Mouse (Mus musculus): Measurements from ENCODE around the gene Taok2. TPM values are rescaled to one million over a fixed set of nuclear protein-coding genes. Genes with fewer than 3 reads are reported as not detected.

Gene Taok2
- polyA plus RNA-seq, 1 experiment from 2014 or later = 70.9 TPM

DNA sequence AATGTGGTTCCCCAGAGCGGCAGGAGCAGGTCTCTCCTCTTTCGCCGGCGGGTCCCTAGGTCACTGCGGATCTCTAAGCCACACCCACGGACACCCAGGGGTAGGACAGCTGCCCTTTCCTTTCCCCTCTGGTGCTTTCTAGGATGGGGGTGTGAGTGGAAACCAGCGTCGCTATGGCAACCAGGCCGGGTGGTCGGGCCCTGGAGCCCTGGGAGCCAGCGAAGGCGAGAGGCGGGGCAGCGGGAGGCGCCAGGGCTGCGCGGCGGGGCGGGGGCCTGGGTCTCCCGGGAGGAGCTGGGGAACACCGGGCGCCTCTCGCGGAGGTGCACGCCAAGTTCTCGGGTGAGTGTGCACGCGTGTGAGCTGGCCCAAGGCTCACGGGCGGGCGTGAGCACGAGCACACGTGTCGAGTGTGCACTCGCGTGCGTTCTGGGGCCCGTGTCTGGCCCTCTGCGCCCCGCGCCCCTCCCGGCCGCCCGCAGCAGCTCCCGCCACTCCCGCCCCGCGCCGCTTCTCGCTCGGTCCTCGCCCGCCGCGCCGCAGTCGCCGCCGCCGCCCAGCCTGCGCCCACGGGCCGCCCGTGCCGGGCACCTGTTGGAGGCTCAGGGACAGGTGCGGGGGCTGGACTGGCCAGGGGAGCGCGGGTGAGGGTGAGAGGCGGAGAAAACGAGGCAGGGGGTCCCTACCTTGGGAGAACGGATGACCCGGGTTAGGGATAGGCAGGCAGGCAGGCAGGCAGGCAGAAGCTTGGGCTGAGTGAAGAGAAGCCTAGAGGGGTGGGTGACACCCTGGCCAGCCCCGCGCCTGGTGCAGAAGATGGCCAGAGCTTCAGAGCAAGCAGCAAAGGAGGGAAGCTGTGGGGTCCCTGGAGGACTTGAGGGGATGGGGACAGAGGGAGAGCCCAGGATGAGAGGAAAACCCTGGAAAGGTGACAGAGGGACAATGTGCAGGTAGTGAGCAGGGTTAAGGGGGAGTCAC lies 36.8 kb downstream of the Taok2 start:
- H3K9me3 ChIP-seq = no peaks in the 10 kb centered on the region
- peak overlapping the region; percentile 99 for H3K4me2 ChIP-seq
- H3K36me3 ChIP-seq (replicated peaks) = no peaks in the 10 kb centered on the region; the same call in 1 of the 2 replicates
- peaks cover 27% of the 10 kb centered on the region for H3K4me1 ChIP-seq
- no peaks in the 10 kb centered on the region; the same call in 1 of the 2 replicates for H3K27me3 ChIP-seq (replicated peaks)
- H3K9ac ChIP-seq = peak overlapping the region; percentile 72
- peak overlapping the region; percentile 60 for H3K4me3 ChIP-seq
- WGBS = under 1% methylated on average over 73 of the region's 74 CpGs
- ATAC-seq (replicated peaks) = peak; percentile 59
- 0 out of 2 replicates have a peak overlapping the region, but pooled peaks have one; percentile 26 for H3K27ac ChIP-seq

DNA sequence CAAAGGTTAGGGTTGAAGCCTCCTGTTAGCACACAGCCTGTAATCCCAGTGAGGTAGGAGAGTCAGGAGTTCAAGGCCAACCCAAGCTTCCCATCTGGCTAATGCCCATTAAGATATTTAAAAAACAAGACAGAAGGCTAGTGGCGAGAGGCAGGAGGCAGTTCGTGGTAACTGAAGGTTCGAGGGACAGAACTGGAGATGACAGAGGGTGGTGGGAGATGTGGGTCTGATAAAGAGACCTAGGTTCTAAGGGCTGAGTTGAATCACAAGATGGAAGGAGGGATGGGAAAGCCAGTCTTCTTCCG lies 37.4 kb downstream of the Taok2 start, which contains the start of gene Doc2a:
Doc2a (plus strand) TSS at position 301 of the 305 bp plus-strand sequence.
- Histone ChIP-seq H3K27ac (0 out of 2 replicates have a peak within 1 kb of the TSS, but pooled peaks have one; percentile 26), H3K36me3 (replicated peaks) (no peaks in the 10 kb centered on the region; the same call in 1 of the 2 replicates), H3K9ac (peak within 1 kb of the TSS; percentile 72), H3K4me2 (peak within 1 kb of the TSS; percentile 99), H3K4me1 (peaks cover 27% of the 10 kb centered on the region), H3K4me3 (peak within 1 kb of the TSS; percentile 60), H3K9me3 (no peaks in the 10 kb centered on the region), H3K27me3 (replicated peaks) (no peaks in the 10 kb centered on the region; the same call in 1 of the 2 replicates)
- WGBS = 20% methylated on average over 4 of the region's 4 CpGs
- no peak for ATAC-seq (replicated peaks)

DNA sequence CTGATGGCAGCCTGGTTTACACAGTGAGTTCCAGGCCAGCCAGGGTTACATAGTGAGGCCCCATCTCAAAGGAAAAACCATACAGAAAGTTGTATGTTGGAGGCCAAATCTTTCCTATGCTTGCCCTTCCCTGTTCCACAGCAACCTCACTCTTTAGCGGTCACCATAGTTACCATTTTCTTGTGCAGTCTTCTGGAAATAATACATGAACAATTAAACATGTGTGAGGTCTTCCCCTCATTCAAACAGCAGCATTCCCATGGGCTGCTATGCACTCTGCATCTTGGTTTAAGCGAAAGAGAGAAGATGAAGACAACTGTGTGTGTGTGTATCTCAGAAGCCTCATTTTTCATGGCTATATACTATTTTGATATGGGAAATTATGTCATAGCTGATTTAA lies 39.0 kb downstream of the Taok2 start:
- H3K4me1 ChIP-seq = peaks cover 27% of the 10 kb centered on the region
- 72% methylated on average over 2 of the region's 2 CpGs for WGBS
- H3K36me3 ChIP-seq (replicated peaks) = no peaks in the 10 kb centered on the region
- no peak overlapping the region for H3K9ac ChIP-seq
- no peak overlapping the region for H3K27ac ChIP-seq
- no peak for ATAC-seq (replicated peaks)
- H3K27me3 ChIP-seq (replicated peaks) = no peaks in the 10 kb centered on the region; the same call in 1 of the 2 replicates
- no peak overlapping the region for H3K4me2 ChIP-seq
- H3K9me3 ChIP-seq = no peaks in the 10 kb centered on the region
- H3K4me3 ChIP-seq = no peak overlapping the region

DNA sequence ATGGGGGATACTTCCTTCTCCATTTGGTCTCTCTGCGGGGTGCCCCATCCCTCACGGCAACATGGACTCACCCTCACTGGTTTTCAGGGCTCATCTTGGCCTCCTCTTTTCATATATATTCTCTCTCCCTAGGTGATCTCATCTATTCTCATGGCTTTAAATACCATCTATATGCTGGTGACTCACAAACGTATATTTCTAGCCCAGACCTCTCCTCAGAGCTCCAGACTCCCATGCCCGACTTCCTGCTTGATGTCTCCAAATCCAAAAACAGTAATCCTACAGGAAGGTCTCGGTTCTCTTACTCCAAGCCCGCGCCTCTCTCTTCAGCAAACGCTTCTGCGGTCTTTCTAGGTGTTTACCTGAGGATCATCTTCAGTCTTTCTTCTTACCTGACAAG lies 41.2 kb downstream of the Taok2 start:
- H3K4me1 ChIP-seq = peaks cover 15% of the 10 kb centered on the region
- 79% methylated on average over 9 of the region's 9 CpGs for WGBS
- H3K27ac ChIP-seq = no peak overlapping the region
- ATAC-seq (replicated peaks) = no peak
- no peak overlapping the region for H3K4me2 ChIP-seq
- no peaks in the 10 kb centered on the region for H3K36me3 ChIP-seq (replicated peaks)
- H3K4me3 ChIP-seq = no peak overlapping the region
- H3K9ac ChIP-seq = no peak overlapping the region
- no peaks in the 10 kb centered on the region for H3K27me3 ChIP-seq (replicated peaks)
- no peaks in the 10 kb centered on the region for H3K9me3 ChIP-seq

DNA sequence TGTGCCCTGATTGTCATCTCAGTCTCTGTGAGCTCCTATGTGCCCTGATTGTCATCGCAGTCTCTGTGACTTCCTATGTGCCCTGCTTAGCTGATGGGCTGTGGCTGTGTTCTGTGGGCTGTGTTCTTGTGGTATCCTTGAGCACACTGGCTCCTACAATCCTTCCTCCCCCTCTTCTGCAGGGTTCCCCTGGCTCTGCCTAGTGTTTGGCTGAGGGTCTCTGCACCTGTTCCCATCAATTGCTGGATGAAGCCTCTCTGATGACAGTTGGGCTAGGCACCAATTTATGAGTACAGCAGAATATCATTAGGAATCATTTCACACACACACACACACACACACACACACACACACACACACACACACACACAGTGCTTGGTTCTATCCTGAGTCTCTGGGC lies 51.2 kb downstream of the Taok2 start:
- H3K27me3 ChIP-seq (replicated peaks) = no peaks in the 10 kb centered on the region
- H3K9ac ChIP-seq = no peak overlapping the region
- no peaks in the 10 kb centered on the region for H3K9me3 ChIP-seq
- H3K4me2 ChIP-seq = no peak overlapping the region
- H3K4me1 ChIP-seq = peaks cover 8% of the 10 kb centered on the region
- no peak overlapping the region for H3K27ac ChIP-seq
- ATAC-seq (replicated peaks) = no peak
- WGBS = 97% methylated on average over 1 of the region's 1 CpGs
- no peak overlapping the region for H3K4me3 ChIP-seq
- no peaks in the 10 kb centered on the region for H3K36me3 ChIP-seq (replicated peaks)

DNA sequence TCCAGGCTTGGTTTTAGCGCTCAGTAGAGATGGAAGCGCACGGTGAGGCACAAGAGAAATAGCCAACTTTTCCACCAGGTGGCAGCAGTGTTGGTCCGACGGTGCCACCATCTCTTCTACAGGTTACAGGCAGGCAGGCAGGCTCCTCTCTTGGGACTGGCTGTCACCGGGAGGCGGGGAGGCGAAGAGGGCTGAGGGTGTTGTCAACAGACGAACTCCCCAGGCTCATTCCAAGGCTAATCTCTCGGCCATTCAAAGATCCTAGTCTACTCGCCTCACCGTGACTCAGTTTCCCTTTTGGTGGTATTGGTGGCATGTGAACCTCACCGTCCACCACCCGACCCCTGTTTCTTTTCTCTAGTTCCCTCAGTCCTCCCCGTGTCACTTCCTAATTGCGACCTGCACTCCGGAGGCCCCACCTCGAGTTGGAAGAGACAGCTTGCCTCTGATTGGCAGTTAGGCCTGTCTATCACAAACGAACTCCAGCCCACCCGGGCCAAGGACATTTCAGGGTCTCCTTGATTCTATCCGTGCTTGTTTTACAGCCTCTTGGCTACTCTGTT lies 52.4 kb downstream of the Taok2 start:
- H3K27ac ChIP-seq = peak overlapping the region; percentile 46; the same call in 1 of the 2 replicates
- ATAC-seq (replicated peaks) = peak; percentile 83
- WGBS = 2% methylated on average over 21 of the region's 21 CpGs
- no peaks in the 10 kb centered on the region for H3K9me3 ChIP-seq
- peak overlapping the region; percentile 54 for H3K4me2 ChIP-seq
- no peaks in the 10 kb centered on the region for H3K27me3 ChIP-seq (replicated peaks)
- no peaks in the 10 kb centered on the region for H3K36me3 ChIP-seq (replicated peaks)
- peaks cover 11% of the 10 kb centered on the region for H3K4me1 ChIP-seq
- no peak overlapping the region for H3K9ac ChIP-seq
- H3K4me3 ChIP-seq = peak overlapping the region; percentile 26

DNA sequence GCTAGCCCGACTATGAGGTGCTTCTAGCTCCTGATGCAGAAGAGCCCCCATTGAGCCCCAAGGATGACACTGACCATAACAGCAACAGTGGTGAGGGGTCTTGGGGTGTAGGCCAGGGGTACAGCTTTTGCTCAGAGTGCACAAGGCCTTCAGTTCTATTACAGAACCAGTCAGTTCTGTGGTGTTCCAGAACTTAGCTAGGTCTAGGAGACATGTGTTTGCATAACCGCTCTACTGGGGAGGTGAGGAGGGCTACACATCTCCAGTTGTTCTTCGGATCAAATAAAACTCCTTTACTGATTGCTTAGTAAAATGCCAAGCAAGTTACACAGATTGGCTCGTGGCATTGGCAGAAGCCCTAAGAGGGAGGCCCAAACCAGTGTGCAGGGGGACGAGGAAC lies 53.0 kb downstream of the Taok2 start, which contains the start of gene 4930451I11Rik:
4930451I11Rik (minus strand) TSS at position 101 of the 400 bp plus-strand sequence.
- Histone ChIP-seq H3K9ac (no peak within 1 kb of the TSS), H3K36me3 (replicated peaks) (no peaks in the 10 kb centered on the region), H3K9me3 (no peaks in the 10 kb centered on the region), H3K4me3 (peak within 1 kb of the TSS; percentile 26), H3K27ac (peak within 1 kb of the TSS; percentile 46; the same call in 1 of the 2 replicates), H3K4me2 (peak within 1 kb of the TSS; percentile 54), H3K27me3 (replicated peaks) (no peaks in the 10 kb centered on the region), H3K4me1 (peaks cover 14% of the 10 kb centered on the region)
- no peak for ATAC-seq (replicated peaks)
- 61% methylated on average over 5 of the region's 5 CpGs for WGBS

DNA sequence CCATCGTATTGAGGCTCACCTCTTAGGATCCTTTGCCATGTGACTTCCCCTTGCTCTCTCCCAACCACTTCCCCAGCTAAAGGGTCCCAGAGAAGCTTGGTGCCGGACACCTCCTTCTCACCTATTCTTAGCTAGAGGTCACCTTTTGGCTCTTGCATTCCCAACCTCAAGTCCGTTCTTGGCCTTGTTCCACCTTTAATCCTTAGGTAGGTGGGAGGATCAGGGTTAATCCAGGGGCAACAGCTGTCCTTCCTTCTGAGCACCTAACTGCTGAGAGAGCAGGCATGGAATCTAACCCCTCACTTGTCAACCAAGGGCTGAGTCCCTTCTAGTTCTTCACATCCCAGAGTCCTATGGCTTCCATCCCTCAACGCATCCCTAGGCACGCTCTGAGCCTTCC lies 58.6 kb downstream of the Taok2 start:
- Histone ChIP-seq H3K4me3 (no peak overlapping the region), H3K27ac (no peak overlapping the region), H3K9me3 (no peaks in the 10 kb centered on the region), H3K9ac (no peak overlapping the region), H3K27me3 (replicated peaks) (no peaks in the 10 kb centered on the region), H3K4me1 (peaks cover 47% of the 10 kb centered on the region), H3K36me3 (replicated peaks) (no peaks in the 10 kb centered on the region), H3K4me2 (no peak overlapping the region)
- 78% methylated on average over 5 of the region's 5 CpGs for WGBS
- no peak for ATAC-seq (replicated peaks)

DNA sequence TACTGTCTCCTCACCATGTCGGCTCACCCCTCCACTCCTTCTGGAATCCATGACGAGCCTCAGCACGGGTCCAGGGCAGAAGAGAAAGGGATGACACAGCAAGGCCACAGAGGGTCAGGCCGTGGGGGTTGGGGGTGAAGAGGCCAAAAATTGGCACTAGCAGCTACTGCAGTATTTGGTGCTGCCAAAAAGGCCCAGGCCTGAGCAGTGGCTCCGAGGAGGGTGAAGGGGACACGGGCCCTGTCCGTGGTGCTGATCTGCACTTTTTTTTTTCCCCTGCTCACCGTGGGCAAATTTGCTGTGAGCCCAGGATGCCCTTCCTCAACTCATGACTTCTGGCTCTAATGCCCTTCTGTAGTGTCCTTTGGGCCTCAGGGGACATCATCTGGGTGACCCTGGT lies 59.1 kb downstream of the Taok2 start:
- Histone ChIP-seq H3K4me3 (peak overlapping the region; percentile 86), H3K36me3 (replicated peaks) (no peaks in the 10 kb centered on the region), H3K9ac (peak overlapping the region; percentile 13), H3K4me2 (peak overlapping the region; percentile 72), H3K9me3 (no peaks in the 10 kb centered on the region), H3K27ac (no peak overlapping the region), H3K27me3 (replicated peaks) (no peaks in the 10 kb centered on the region), H3K4me1 (peaks cover 47% of the 10 kb centered on the region)
- ATAC-seq (replicated peaks) = no peak
- WGBS = 21% methylated on average over 8 of the region's 8 CpGs

DNA sequence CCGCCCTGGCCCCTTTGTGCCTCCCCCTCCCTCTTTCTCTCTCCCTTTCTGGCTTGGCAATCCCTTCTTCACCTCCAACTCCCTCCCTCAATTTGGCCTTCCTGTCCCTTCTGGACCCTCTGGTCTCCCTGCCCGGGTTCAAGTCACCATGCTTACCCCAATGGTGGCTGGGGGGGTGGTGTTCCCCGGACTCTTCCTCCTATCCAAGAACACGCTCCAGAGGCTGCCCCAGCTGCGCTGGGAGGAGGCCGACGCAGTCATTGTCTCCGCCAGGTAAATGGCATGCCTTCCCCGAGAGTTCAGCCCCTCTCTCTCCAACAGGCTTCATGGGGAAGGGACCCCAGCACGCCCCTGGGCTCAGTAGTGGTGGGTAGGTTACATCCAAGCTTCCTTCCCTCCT lies 60.6 kb downstream of the Taok2 start:
- Histone ChIP-seq H3K4me2 (peak overlapping the region; percentile 72), H3K36me3 (replicated peaks) (no peaks in the 10 kb centered on the region), H3K9me3 (no peaks in the 10 kb centered on the region), H3K4me3 (peak overlapping the region; percentile 86), H3K27ac (peak overlapping the region; percentile 91), H3K4me1 (peaks cover 47% of the 10 kb centered on the region), H3K27me3 (replicated peaks) (no peaks in the 10 kb centered on the region), H3K9ac (peak overlapping the region; percentile 96)
- ATAC-seq (replicated peaks) = no peak
- WGBS = 9% methylated on average over 10 of the region's 10 CpGs

DNA sequence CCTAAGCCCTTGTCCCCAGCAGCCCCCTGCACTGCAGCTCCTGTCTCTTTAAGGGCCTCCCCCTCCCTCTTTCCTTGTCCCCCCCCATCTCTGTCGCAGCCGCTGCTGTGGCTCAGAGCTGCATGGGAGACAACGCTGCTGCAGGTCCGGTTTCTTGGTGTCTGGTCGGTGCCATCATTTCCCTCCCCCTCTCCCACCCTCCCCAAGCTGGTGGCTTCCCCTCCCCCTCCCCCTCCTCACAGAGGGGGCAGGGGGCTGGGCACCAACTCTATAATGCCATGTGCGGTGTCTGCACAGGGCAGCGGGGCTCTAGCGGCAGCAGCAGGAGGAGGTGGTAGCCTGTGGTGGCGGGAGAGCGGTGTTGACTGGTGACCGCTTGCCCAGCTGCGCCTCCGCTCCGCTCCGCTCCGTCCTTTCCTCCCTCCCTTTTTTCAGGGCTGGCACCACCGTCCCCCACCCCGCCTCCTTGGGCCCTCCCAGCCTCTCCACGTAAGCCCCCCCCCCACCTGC lies 61.2 kb downstream of the Taok2 start:
- peak; percentile 86 for ATAC-seq (replicated peaks)
- H3K9ac ChIP-seq = peak overlapping the region; percentile 96
- peaks cover 47% of the 10 kb centered on the region for H3K4me1 ChIP-seq
- no peaks in the 10 kb centered on the region for H3K9me3 ChIP-seq
- peak overlapping the region; percentile 72 for H3K4me2 ChIP-seq
- H3K27me3 ChIP-seq (replicated peaks) = no peaks in the 10 kb centered on the region
- 0% methylated on average over 18 of the region's 19 CpGs for WGBS
- peak overlapping the region; percentile 86 for H3K4me3 ChIP-seq
- H3K27ac ChIP-seq = peak overlapping the region; percentile 91
- H3K36me3 ChIP-seq (replicated peaks) = no peaks in the 10 kb centered on the region

DNA sequence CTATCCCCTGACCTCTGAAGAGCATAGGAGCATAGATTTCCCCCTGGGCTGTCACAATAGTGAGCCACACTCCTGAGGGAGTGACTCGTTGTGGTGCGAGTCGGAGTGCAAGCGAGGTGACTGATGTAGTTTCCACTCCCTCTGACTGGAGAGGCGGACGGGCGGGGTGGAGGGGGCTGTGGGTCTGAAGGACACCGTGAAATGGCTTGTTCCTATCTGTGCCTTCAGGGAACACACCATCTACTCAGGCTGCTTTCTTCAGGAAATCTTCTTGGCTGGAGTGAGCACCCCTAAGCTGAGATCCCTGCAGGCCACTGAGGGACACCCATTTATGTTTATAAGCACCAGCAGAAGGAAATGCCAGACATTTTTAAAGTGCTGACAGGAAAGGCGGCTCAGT lies 61.8 kb downstream of the Taok2 start:
- peak overlapping the region; percentile 86 for H3K4me3 ChIP-seq
- H3K27ac ChIP-seq = peak overlapping the region; percentile 91
- no peaks in the 10 kb centered on the region for H3K27me3 ChIP-seq (replicated peaks)
- peaks cover 47% of the 10 kb centered on the region for H3K4me1 ChIP-seq
- WGBS = 7% methylated on average over 9 of the region's 9 CpGs
- peak overlapping the region; percentile 72 for H3K4me2 ChIP-seq
- H3K9me3 ChIP-seq = no peaks in the 10 kb centered on the region
- ATAC-seq (replicated peaks) = peak; percentile 37
- no peaks in the 10 kb centered on the region for H3K36me3 ChIP-seq (replicated peaks)
- H3K9ac ChIP-seq = peak overlapping the region; percentile 96
